Mouse (Mus musculus): ENCODE measurements at regions not wholly inside any gene's neighbourhood (a gene's known extent, or its start where the extent isn't known, plus 50 kb on each side); places are given as distances from the start of the nearest gene placed in this dataset.
A peak's percentile ranks its signal among the peaks of the same experiment; 100 is the strongest.

GRCm38 (mm10) chr2:148117420-148117819 is 70.7 kb upstream of the Foxa2 start:
- H3K27ac ChIP-seq (ENCODE audit: insufficient read depth, low read length) = no peak overlapping the region
- TF ChIP-seq POLR2A (IDR thresholded peaks at IDR 0.05; ENCODE audit: insufficient read depth, low read length) (no peak), EP300 (IDR thresholded peaks at IDR 0.05; ENCODE audit: insufficient read depth, low read depth, low read length) (no peak), CTCF (IDR thresholded peaks at IDR 0.05; ENCODE audit: low read depth, low read length) (no peak)
- no peaks in the 10 kb centered on the region for H3K9me3 ChIP-seq (replicated peaks; ENCODE audit: control insufficient read depth, insufficient read depth, low read length, poor library complexity, severe bottlenecking)
- H3K27me3 ChIP-seq (ENCODE audit: control insufficient read depth, insufficient read depth, low read length, poor library complexity, severe bottlenecking) = no peaks in the 10 kb centered on the region
- H3K9ac ChIP-seq (ENCODE audit: low read depth, poor library complexity, severe bottlenecking) = no peak overlapping the region
- H3K4me1 ChIP-seq (ENCODE audit: control insufficient read depth, insufficient read depth, low read length) = no peaks in the 10 kb centered on the region
- H3K4me3 ChIP-seq (ENCODE audit: low read depth, low read length) = no peak overlapping the region
- no peaks in the 10 kb centered on the region for H3K36me3 ChIP-seq (ENCODE audit: control insufficient read depth, insufficient read depth, low read length, poor library complexity, severe bottlenecking)

- no peaks in the 10 kb centered on the region for H3K4me1 ChIP-seq (ENCODE audit: control insufficient read depth, insufficient read depth, low read length)
- no peaks in the 10 kb centered on the region for H3K27me3 ChIP-seq (ENCODE audit: control insufficient read depth, insufficient read depth, low read length, poor library complexity, severe bottlenecking)
- H3K27ac ChIP-seq (ENCODE audit: insufficient read depth, low read length) = no peak overlapping the region
- no peaks in the 10 kb centered on the region for H3K9me3 ChIP-seq (replicated peaks; ENCODE audit: control insufficient read depth, insufficient read depth, low read length, poor library complexity, severe bottlenecking)
- H3K4me3 ChIP-seq (ENCODE audit: low read depth, low read length) = no peak overlapping the region
- peak; percentile 67; the same call in 1 of the 2 replicates for TF ChIP-seq EP300 (IDR thresholded peaks at IDR 0.05; ENCODE audit: insufficient read depth, low read depth, low read length)
- no peak for TF ChIP-seq POLR2A (IDR thresholded peaks at IDR 0.05; ENCODE audit: insufficient read depth, low read length)
- peak; percentile 50 for TF ChIP-seq CTCF (IDR thresholded peaks at IDR 0.05; ENCODE audit: low read depth, low read length)
- no peak overlapping the region for H3K9ac ChIP-seq (ENCODE audit: low read depth, poor library complexity, severe bottlenecking)
- H3K36me3 ChIP-seq (ENCODE audit: control insufficient read depth, insufficient read depth, low read length, poor library complexity, severe bottlenecking) = no peaks in the 10 kb centered on the region
Measured at GRCm38 (mm10) chr2:148121885-148122876, 75.4 kb upstream of the Foxa2 start.

GRCm38 (mm10) chr2:148123780-148124179 is 77.0 kb upstream of the Foxa2 start:
- Histone ChIP-seq H3K27me3 (ENCODE audit: control insufficient read depth, insufficient read depth, low read length, poor library complexity, severe bottlenecking) (no peaks in the 10 kb centered on the region), H3K9me3 (replicated peaks; ENCODE audit: control insufficient read depth, insufficient read depth, low read length, poor library complexity, severe bottlenecking) (no peaks in the 10 kb centered on the region), H3K4me1 (ENCODE audit: control insufficient read depth, insufficient read depth, low read length) (no peaks in the 10 kb centered on the region), H3K9ac (ENCODE audit: low read depth, poor library complexity, severe bottlenecking) (no peak overlapping the region), H3K36me3 (ENCODE audit: control insufficient read depth, insufficient read depth, low read length, poor library complexity, severe bottlenecking) (no peaks in the 10 kb centered on the region), H3K4me3 (ENCODE audit: low read depth, low read length) (no peak overlapping the region), H3K27ac (ENCODE audit: insufficient read depth, low read length) (no peak overlapping the region)
- TF ChIP-seq POLR2A (IDR thresholded peaks at IDR 0.05; ENCODE audit: insufficient read depth, low read length) (no peak), CTCF (IDR thresholded peaks at IDR 0.05; ENCODE audit: low read depth, low read length) (peak; percentile 27), EP300 (IDR thresholded peaks at IDR 0.05; ENCODE audit: insufficient read depth, low read depth, low read length) (no peak)

- no peaks in the 10 kb centered on the region for H3K27me3 ChIP-seq (ENCODE audit: control insufficient read depth, insufficient read depth, low read length, poor library complexity, severe bottlenecking)
- TF ChIP-seq POLR2A (IDR thresholded peaks at IDR 0.05; ENCODE audit: insufficient read depth, low read length) = no peak
- TF ChIP-seq EP300 (IDR thresholded peaks at IDR 0.05; ENCODE audit: insufficient read depth, low read depth, low read length) = no peak
- no peak for TF ChIP-seq CTCF (IDR thresholded peaks at IDR 0.05; ENCODE audit: low read depth, low read length)
- H3K9me3 ChIP-seq (replicated peaks; ENCODE audit: control insufficient read depth, insufficient read depth, low read length, poor library complexity, severe bottlenecking) = no peaks in the 10 kb centered on the region
- no peaks in the 10 kb centered on the region for H3K4me1 ChIP-seq (ENCODE audit: control insufficient read depth, insufficient read depth, low read length)
- H3K27ac ChIP-seq (ENCODE audit: insufficient read depth, low read length) = no peak overlapping the region
- no peaks in the 10 kb centered on the region for H3K36me3 ChIP-seq (ENCODE audit: control insufficient read depth, insufficient read depth, low read length, poor library complexity, severe bottlenecking)
- no peak overlapping the region for H3K9ac ChIP-seq (ENCODE audit: low read depth, poor library complexity, severe bottlenecking)
- no peak overlapping the region for H3K4me3 ChIP-seq (ENCODE audit: low read depth, low read length)
Measured at GRCm38 (mm10) chr2:148133811-148134210, 87.0 kb upstream of the Foxa2 start.

GRCm38 (mm10) chr2:148141936-148142335 is 95.2 kb upstream of the Foxa2 start:
- Histone ChIP-seq H3K4me3 (ENCODE audit: low read depth, low read length) (no peak overlapping the region), H3K36me3 (ENCODE audit: control insufficient read depth, insufficient read depth, low read length, poor library complexity, severe bottlenecking) (no peaks in the 10 kb centered on the region), H3K9ac (ENCODE audit: low read depth, poor library complexity, severe bottlenecking) (no peak overlapping the region), H3K9me3 (replicated peaks; ENCODE audit: control insufficient read depth, insufficient read depth, low read length, poor library complexity, severe bottlenecking) (no peaks in the 10 kb centered on the region), H3K4me1 (ENCODE audit: control insufficient read depth, insufficient read depth, low read length) (no peaks in the 10 kb centered on the region), H3K27ac (ENCODE audit: insufficient read depth, low read length) (no peak overlapping the region), H3K27me3 (ENCODE audit: control insufficient read depth, insufficient read depth, low read length, poor library complexity, severe bottlenecking) (no peaks in the 10 kb centered on the region)
- no peak for TF ChIP-seq POLR2A (IDR thresholded peaks at IDR 0.05; ENCODE audit: insufficient read depth, low read length)
- TF ChIP-seq CTCF (IDR thresholded peaks at IDR 0.05; ENCODE audit: low read depth, low read length) = no peak
- TF ChIP-seq EP300 (IDR thresholded peaks at IDR 0.05; ENCODE audit: insufficient read depth, low read depth, low read length) = no peak

- Histone ChIP-seq H3K9me3 (replicated peaks; ENCODE audit: control insufficient read depth, insufficient read depth, low read length, poor library complexity, severe bottlenecking) (no peaks in the 10 kb centered on the region), H3K27me3 (ENCODE audit: control insufficient read depth, insufficient read depth, low read length, poor library complexity, severe bottlenecking) (no peaks in the 10 kb centered on the region), H3K36me3 (ENCODE audit: control insufficient read depth, insufficient read depth, low read length, poor library complexity, severe bottlenecking) (no peaks in the 10 kb centered on the region), H3K9ac (ENCODE audit: low read depth, poor library complexity, severe bottlenecking) (no peak overlapping the region), H3K27ac (ENCODE audit: insufficient read depth, low read length) (no peak overlapping the region), H3K4me3 (ENCODE audit: low read depth, low read length) (no peak overlapping the region), H3K4me1 (ENCODE audit: control insufficient read depth, insufficient read depth, low read length) (no peaks in the 10 kb centered on the region)
- TF ChIP-seq POLR2A (IDR thresholded peaks at IDR 0.05; ENCODE audit: insufficient read depth, low read length) (no peak), EP300 (IDR thresholded peaks at IDR 0.05; ENCODE audit: insufficient read depth, low read depth, low read length) (no peak), CTCF (IDR thresholded peaks at IDR 0.05; ENCODE audit: low read depth, low read length) (no peak)
Measured at GRCm38 (mm10) chr2:148144816-148145215, 98.0 kb upstream of the Foxa2 start.
